Mouse (Mus musculus): ENCODE measurements around the gene Tle2. TPM values are rescaled to one million over a fixed set of nuclear protein-coding genes. Genes with fewer than 3 reads are reported as not detected.
A peak's percentile ranks its signal among the peaks of the same experiment; 100 is the strongest.

Tle2 gene
- total and polyA plus RNA-seq, 2 experiments: 3.0 to 56.0 TPM

- H3K79me2 ChIP-seq (ENCODE audit: control insufficient read depth, insufficient read depth, low read length): no peaks in the 10 kb centered on the region
- TF ChIP-seq CTCF (IDR thresholded peaks at IDR 0.05; ENCODE audit: low read depth, low read length): no peak
- TF ChIP-seq POLR2A (IDR thresholded peaks at IDR 0.05; ENCODE audit: extremely low read depth, insufficient read depth, low read length): no peak
- peak overlapping the region; percentile 57; the same call in 1 of the 2 replicates for H3K9ac ChIP-seq (ENCODE audit: low read depth, low read length)
- WGBS: 13% methylated on average over 9 of the region's 9 CpGs
- 0 out of 2 replicates have a peak overlapping the region, but pooled peaks have one; percentile 52 for H3K4me3 ChIP-seq (ENCODE audit: insufficient read depth, low read depth, low read length)
- no peaks in the 10 kb centered on the region for H3K27me3 ChIP-seq (ENCODE audit: control insufficient read depth, insufficient read depth, low read length)
- DNase-seq (ENCODE audit: extremely low read depth, low read depth, low spot score): peak; percentile 35
- peaks cover 20% of the 10 kb centered on the region for H3K4me1 ChIP-seq (ENCODE audit: control insufficient read depth, insufficient read depth, low read length)
- H3K27ac ChIP-seq (replicated peaks; ENCODE audit: insufficient read depth, low read depth, low read length): peak overlapping the region; percentile 17; the same call in 1 of the 2 replicates
- H3K36me3 ChIP-seq (ENCODE audit: control insufficient read depth, insufficient read depth, low read length): no peaks in the 10 kb centered on the region
These were observed 2.2 kb upstream of the Tle2 start for GRCm38 (mm10) chr10:81572133-81572671.

GRCm38 (mm10) chr10:81572975-81573374, 1.4 kb upstream of the Tle2 start:
- no peak for DNase-seq (ENCODE audit: extremely low read depth, low read depth, low spot score)
- Histone ChIP-seq H3K27me3 (ENCODE audit: control insufficient read depth, insufficient read depth, low read length) (no peaks in the 10 kb centered on the region), H3K79me2 (ENCODE audit: control insufficient read depth, insufficient read depth, low read length) (no peaks in the 10 kb centered on the region), H3K27ac (replicated peaks; ENCODE audit: insufficient read depth, low read depth, low read length) (no peak overlapping the region), H3K4me1 (ENCODE audit: control insufficient read depth, insufficient read depth, low read length) (peaks cover 20% of the 10 kb centered on the region), H3K9ac (ENCODE audit: low read depth, low read length) (no peak overlapping the region), H3K4me3 (ENCODE audit: insufficient read depth, low read depth, low read length) (no peak overlapping the region), H3K36me3 (ENCODE audit: control insufficient read depth, insufficient read depth, low read length) (no peaks in the 10 kb centered on the region)
- TF ChIP-seq CTCF (IDR thresholded peaks at IDR 0.05; ENCODE audit: low read depth, low read length): no peak
- WGBS: 80% methylated on average over 9 of the region's 9 CpGs

- 0 out of 2 replicates have a peak, but pooled peaks have one; percentile 32 for TF ChIP-seq POLR2A (IDR thresholded peaks at IDR 0.05; ENCODE audit: extremely low read depth, insufficient read depth, low read length)
- TF ChIP-seq CTCF (IDR thresholded peaks at IDR 0.05; ENCODE audit: low read depth, low read length): no peak
- DNase-seq (ENCODE audit: extremely low read depth, low read depth, low spot score): no peak
- Histone ChIP-seq H3K9ac (ENCODE audit: low read depth, low read length) (peak overlapping the region; percentile 76), H3K27me3 (ENCODE audit: control insufficient read depth, insufficient read depth, low read length) (no peaks in the 10 kb centered on the region), H3K4me1 (ENCODE audit: control insufficient read depth, insufficient read depth, low read length) (peaks cover 18% of the 10 kb centered on the region), H3K4me3 (ENCODE audit: insufficient read depth, low read depth, low read length) (peak overlapping the region; percentile 75), H3K27ac (replicated peaks; ENCODE audit: insufficient read depth, low read depth, low read length) (peak overlapping the region; percentile 37), H3K36me3 (ENCODE audit: control insufficient read depth, insufficient read depth, low read length) (no peaks in the 10 kb centered on the region), H3K79me2 (ENCODE audit: control insufficient read depth, insufficient read depth, low read length) (no peaks in the 10 kb centered on the region)
- under 1% methylated on average over 30 of the region's 30 CpGs for WGBS
These were observed 859 bp downstream of the Tle2 start for GRCm38 (mm10) chr10:81575208-81575631.

GRCm38 (mm10) chr10:81575695-81576094, 1.3 kb downstream of the Tle2 start:
- H3K4me1 ChIP-seq (ENCODE audit: control insufficient read depth, insufficient read depth, low read length): peaks cover 16% of the 10 kb centered on the region
- H3K79me2 ChIP-seq (ENCODE audit: control insufficient read depth, insufficient read depth, low read length): no peaks in the 10 kb centered on the region
- DNase-seq (ENCODE audit: extremely low read depth, low read depth, low spot score): no peak
- no peaks in the 10 kb centered on the region for H3K36me3 ChIP-seq (ENCODE audit: control insufficient read depth, insufficient read depth, low read length)
- peak overlapping the region; percentile 75 for H3K4me3 ChIP-seq (ENCODE audit: insufficient read depth, low read depth, low read length)
- no peak for TF ChIP-seq POLR2A (IDR thresholded peaks at IDR 0.05; ENCODE audit: extremely low read depth, insufficient read depth, low read length)
- TF ChIP-seq CTCF (IDR thresholded peaks at IDR 0.05; ENCODE audit: low read depth, low read length): no peak
- peak overlapping the region; percentile 76 for H3K9ac ChIP-seq (ENCODE audit: low read depth, low read length)
- WGBS: 15% methylated on average over 6 of the region's 6 CpGs
- no peaks in the 10 kb centered on the region for H3K27me3 ChIP-seq (ENCODE audit: control insufficient read depth, insufficient read depth, low read length)
- no peak overlapping the region for H3K27ac ChIP-seq (replicated peaks; ENCODE audit: insufficient read depth, low read depth, low read length)

- Histone ChIP-seq H3K36me3 (ENCODE audit: control insufficient read depth, insufficient read depth, low read length) (no peaks in the 10 kb centered on the region), H3K79me2 (ENCODE audit: control insufficient read depth, insufficient read depth, low read length) (no peaks in the 10 kb centered on the region), H3K27me3 (ENCODE audit: control insufficient read depth, insufficient read depth, low read length) (no peaks in the 10 kb centered on the region), H3K27ac (replicated peaks; ENCODE audit: insufficient read depth, low read depth, low read length) (no peak overlapping the region), H3K4me1 (ENCODE audit: control insufficient read depth, insufficient read depth, low read length) (peaks cover 8% of the 10 kb centered on the region; the same call in 1 of the 2 replicates), H3K9ac (ENCODE audit: low read depth, low read length) (no peak overlapping the region), H3K4me3 (ENCODE audit: insufficient read depth, low read depth, low read length) (no peak overlapping the region)
- TF ChIP-seq CTCF (IDR thresholded peaks at IDR 0.05; ENCODE audit: low read depth, low read length): no peak
- no peak for TF ChIP-seq POLR2A (IDR thresholded peaks at IDR 0.05; ENCODE audit: extremely low read depth, insufficient read depth, low read length)
- DNase-seq (ENCODE audit: extremely low read depth, low read depth, low spot score): no peak
- 87% methylated on average over 4 of the region's 4 CpGs for WGBS
These were observed 5.6 kb downstream of the Tle2 start for GRCm38 (mm10) chr10:81579967-81580366.

- peak overlapping the region; percentile 8; the same call in 1 of the 2 replicates for H3K9ac ChIP-seq (ENCODE audit: low read depth, low read length)
- H3K79me2 ChIP-seq (ENCODE audit: control insufficient read depth, insufficient read depth, low read length): no peaks in the 10 kb centered on the region
- peaks cover 6% of the 10 kb centered on the region; the same call in 1 of the 2 replicates for H3K4me1 ChIP-seq (ENCODE audit: control insufficient read depth, insufficient read depth, low read length)
- H3K27ac ChIP-seq (replicated peaks; ENCODE audit: insufficient read depth, low read depth, low read length): no peak overlapping the region
- no peaks in the 10 kb centered on the region; the same call in 1 of the 2 replicates for H3K36me3 ChIP-seq (ENCODE audit: control insufficient read depth, insufficient read depth, low read length)
- H3K4me3 ChIP-seq (ENCODE audit: insufficient read depth, low read depth, low read length): no peak overlapping the region
- H3K27me3 ChIP-seq (ENCODE audit: control insufficient read depth, insufficient read depth, low read length): no peaks in the 10 kb centered on the region
- peak; percentile 37 for TF ChIP-seq CTCF (IDR thresholded peaks at IDR 0.05; ENCODE audit: low read depth, low read length)
- no peak for TF ChIP-seq POLR2A (IDR thresholded peaks at IDR 0.05; ENCODE audit: extremely low read depth, insufficient read depth, low read length)
- DNase-seq (ENCODE audit: extremely low read depth, low read depth, low spot score): no peak
- 78% methylated on average over 24 of the region's 25 CpGs for WGBS
These were observed 6.2 kb downstream of the Tle2 start for GRCm38 (mm10) chr10:81580441-81581070.

Data from liver, adult 2 months (tissue).